Mouse (Mus musculus): ENCODE measurements around the gene Tssk6.

The Tssk6 gene

GRCm38 (mm10) chr8:69902163-69903062 is at the start of gene Tssk6, which contains the start of the genes Ndufa13 and Yjefn3:
Gene Tssk6, plus strand, starts transcription at chr8:69902184.
Gene Ndufa13, minus strand, starts transcription at chr8:69902558.
Gene Yjefn3, minus strand, starts transcription at chr8:69902712.
- peak; percentile 49 for DNase-seq

GRCm38 (mm10) chr8:69853869-69854268 is 48.1 kb upstream of the Tssk6 start:
- no peak for DNase-seq

GRCm38 (mm10) chr8:69860807-69861206 is 41.2 kb upstream of the Tssk6 start:
- DNase-seq, result peak; percentile 19

GRCm38 (mm10) chr8:69861251-69861650 is 40.7 kb upstream of the Tssk6 start:
- no peak for DNase-seq

GRCm38 (mm10) chr8:69863387-69864020 is 38.5 kb upstream of the Tssk6 start:
- DNase-seq, result no peak

GRCm38 (mm10) chr8:69864180-69864579 is 37.8 kb upstream of the Tssk6 start:
- no peak for DNase-seq

GRCm38 (mm10) chr8:69867696-69868326 is 34.2 kb upstream of the Tssk6 start:
- no peak for DNase-seq

GRCm38 (mm10) chr8:69870003-69870765 is 31.8 kb upstream of the Tssk6 start:
- DNase-seq, result no peak

GRCm38 (mm10) chr8:69870907-69871306 is 31.1 kb upstream of the Tssk6 start:
- DNase-seq, result no peak

GRCm38 (mm10) chr8:69874155-69874554 is 27.8 kb upstream of the Tssk6 start:
- peak; percentile 78 for DNase-seq

- DNase-seq, result no peak
Observed at GRCm38 (mm10) chr8:69874654-69875053, 27.3 kb upstream of the Tssk6 start.

- no peak for DNase-seq
Observed at GRCm38 (mm10) chr8:69876097-69876496, 25.9 kb upstream of the Tssk6 start.

GRCm38 (mm10) chr8:69876967-69877366 is 25.0 kb upstream of the Tssk6 start:
- no peak for DNase-seq

GRCm38 (mm10) chr8:69877396-69877795 is 24.6 kb upstream of the Tssk6 start:
- no peak for DNase-seq

- DNase-seq, result no peak
Observed at GRCm38 (mm10) chr8:69877992-69878391, 24.0 kb upstream of the Tssk6 start.

GRCm38 (mm10) chr8:69879678-69880077 is 22.3 kb upstream of the Tssk6 start:
- DNase-seq, result no peak

- peak; percentile 17 for DNase-seq
Observed at GRCm38 (mm10) chr8:69880841-69881240, 21.1 kb upstream of the Tssk6 start.

GRCm38 (mm10) chr8:69881261-69881865 is 20.6 kb upstream of the Tssk6 start:
- no peak for DNase-seq

GRCm38 (mm10) chr8:69882021-69882756 is 19.8 kb upstream of the Tssk6 start:
- peak; percentile 77 for DNase-seq

- DNase-seq, result no peak
Observed at GRCm38 (mm10) chr8:69882833-69883600, 19.0 kb upstream of the Tssk6 start.

GRCm38 (mm10) chr8:69884141-69884540 is 17.8 kb upstream of the Tssk6 start:
- DNase-seq, result no peak
